Mouse (Mus musculus) embryo, embryonic 11 days (tissue): Measurements from ENCODE around the gene Gpr157.

Source experiments
- DNase-seq: peaks from one replicate; pipeline ENCODE4 v3.0.0-alpha.2; 2015

Gpr157 gene

GRCm38 (mm10) chr4:150112867-150113266, 25.7 kb downstream of the Gpr157 start:
- DNase-seq: peak; percentile 60

- DNase-seq: no peak
These were observed 27.4 kb downstream of the Gpr157 start for GRCm38 (mm10) chr4:150114505-150115061.

- DNase-seq: no peak
These were observed 30.1 kb downstream of the Gpr157 start for GRCm38 (mm10) chr4:150117311-150117710.

- DNase-seq: no peak
These were observed 31.0 kb downstream of the Gpr157 start for GRCm38 (mm10) chr4:150118163-150118562.

- peak; percentile 65 for DNase-seq
These were observed 31.9 kb downstream of the Gpr157 start, which contains the start of gene Slc2a5 for GRCm38 (mm10) chr4:150119055-150119454. Gene Slc2a5, plus strand, starts transcription at chr4:150119283.

GRCm38 (mm10) chr4:150119640-150120039, 32.5 kb downstream of the Gpr157 start:
- DNase-seq: peak; percentile 48

GRCm38 (mm10) chr4:150120173-150120833, 33.1 kb downstream of the Gpr157 start:
- no peak for DNase-seq

- no peak for DNase-seq
These were observed 34.3 kb downstream of the Gpr157 start for GRCm38 (mm10) chr4:150121430-150121829.

- no peak for DNase-seq
These were observed 35.3 kb downstream of the Gpr157 start for GRCm38 (mm10) chr4:150122476-150122875.

GRCm38 (mm10) chr4:150126373-150126772, 39.2 kb downstream of the Gpr157 start:
- DNase-seq: no peak

GRCm38 (mm10) chr4:150127894-150128293, 40.7 kb downstream of the Gpr157 start:
- DNase-seq: no peak

- no peak for DNase-seq
These were observed 41.4 kb downstream of the Gpr157 start for GRCm38 (mm10) chr4:150128571-150128970.

- DNase-seq: no peak
These were observed 43.5 kb downstream of the Gpr157 start for GRCm38 (mm10) chr4:150130661-150131060.

GRCm38 (mm10) chr4:150132692-150133271, 45.6 kb downstream of the Gpr157 start:
- no peak for DNase-seq

- DNase-seq: no peak
These were observed 48.1 kb downstream of the Gpr157 start for GRCm38 (mm10) chr4:150135254-150135653.

- DNase-seq: peak; percentile 86
These were observed 49.5 kb downstream of the Gpr157 start for GRCm38 (mm10) chr4:150136693-150137092.

GRCm38 (mm10) chr4:150137368-150138083, 50.4 kb downstream of the Gpr157 start:
- no peak for DNase-seq

- DNase-seq: peak; percentile 89
These were observed 50.9 kb downstream of the Gpr157 start for GRCm38 (mm10) chr4:150138084-150138543.

- DNase-seq: no peak
These were observed 51.9 kb downstream of the Gpr157 start for GRCm38 (mm10) chr4:150139090-150139489.

GRCm38 (mm10) chr4:150140346-150140745, 53.2 kb downstream of the Gpr157 start:
- no peak for DNase-seq

GRCm38 (mm10) chr4:150144242-150144641, 57.1 kb downstream of the Gpr157 start:
- no peak for DNase-seq

GRCm38 (mm10) chr4:150146286-150146685, 59.1 kb downstream of the Gpr157 start:
- DNase-seq: no peak

GRCm38 (mm10) chr4:150151045-150151444, 63.9 kb downstream of the Gpr157 start:
- DNase-seq: no peak

GRCm38 (mm10) chr4:150152483-150152882, 65.3 kb downstream of the Gpr157 start:
- DNase-seq: no peak
